Mouse (Mus musculus): ENCODE measurements around the gene Casp4.

DNA sequence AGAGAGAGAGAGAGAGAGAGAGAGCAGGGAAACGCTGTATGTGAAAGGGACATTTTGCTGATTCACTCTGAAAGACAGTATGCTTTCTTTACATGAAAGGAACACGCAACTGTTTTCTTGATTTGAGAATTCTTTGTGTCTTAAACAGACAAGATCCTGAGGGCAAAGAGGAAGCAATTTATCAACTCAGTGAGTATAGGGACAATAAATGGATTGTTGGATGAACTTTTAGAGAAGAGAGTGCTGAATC, 9.6 kb upstream of the Casp4 start:
- TF ChIP-seq CTCF (IDR thresholded peaks at IDR 0.05; ENCODE audit: low read depth) (no peak), EP300 (IDR thresholded peaks at IDR 0.05; ENCODE audit: low read depth) (no peak)

All from heart, postnatal 0 days (tissue).